Mouse (Mus musculus) embryonic facial prominence, embryonic 15.5 days (tissue): ENCODE data around the gene Zfp618. TPM values are rescaled to one million over a fixed set of nuclear protein-coding genes. Genes with fewer than 3 reads are reported as not detected.

Experiments used
- ATAC-seq: fragments of 200-750 bp; cut with Nextera tagmentation; 2 replicates; pipeline ENCODE4 v1.8.0; 2017; ENCODE audit warnings: low read depth, moderate TSS enrichment; ENCODE audit not compliant: insufficient number of reproducible peaks, low FRiP score, low TSS enrichment
- H3K27ac ChIP-seq: fragments of 300-500 bp; sonication (generic); replicated peaks from 2 replicates; pipeline ENCODE4 v1.5.1; 2015; ENCODE audit warnings: mild to moderate bottlenecking, inconsistent platforms
- H3K27me3 ChIP-seq: fragments of 300-500 bp; sonication (generic); 2 replicates; pipeline ENCODE4 v1.6.1; 2015; ENCODE audit warnings: inconsistent platforms
- H3K36me3 ChIP-seq: fragments of 300-500 bp; sonication (generic); 2 replicates; pipeline ENCODE4 v1.6.1; 2015; ENCODE audit warnings: mild to moderate bottlenecking, inconsistent platforms
- H3K4me1 ChIP-seq: fragments of 300-500 bp; sonication (generic); 2 replicates; pipeline ENCODE4 v1.6.1; 2015; ENCODE audit warnings: inconsistent platforms
- H3K4me2 ChIP-seq: fragments of 300-500 bp; sonication (generic); replicated peaks from 2 replicates; pipeline ENCODE4 v1.6.1; 2015; ENCODE audit warnings: mild to moderate bottlenecking, inconsistent platforms
- H3K4me3 ChIP-seq: fragments of 300-500 bp; sonication (generic); replicated peaks from 2 replicates; pipeline ENCODE4 v1.5.1; 2015; ENCODE audit warnings: mild to moderate bottlenecking, inconsistent platforms
- H3K9ac ChIP-seq: fragments of 300-500 bp; sonication (generic); 2 replicates; pipeline ENCODE4 v1.6.1; 2015; ENCODE audit warnings: inconsistent platforms
- H3K9me3 ChIP-seq: fragments of 300-500 bp; sonication (generic); replicated peaks from 2 replicates; pipeline ENCODE4 v1.6.1; 2016; ENCODE audit warnings: inconsistent platforms
- WGBS: fragments of 180-500 bp; shearing (Covaris S2); methylation state at CpG from one replicate; pipeline ENCODE4 v1.1.7; 2015; 5-methylcytosine and 5-hydroxymethylcytosine counted together
- polyA plus RNA-seq: library from polyadenylated mRNA; unstranded; fragments of >200 nt; fragmentation: Nextera tagmentation; extraction: Ambion mirVana; gene quantifications from 2 replicates; pipeline ENCODE4 v1.2.1, GENCODE M21; 2015

The Zfp618 gene
- polyA plus RNA-seq, 1 experiment from 2014 or later = 22.7 TPM

DNA sequence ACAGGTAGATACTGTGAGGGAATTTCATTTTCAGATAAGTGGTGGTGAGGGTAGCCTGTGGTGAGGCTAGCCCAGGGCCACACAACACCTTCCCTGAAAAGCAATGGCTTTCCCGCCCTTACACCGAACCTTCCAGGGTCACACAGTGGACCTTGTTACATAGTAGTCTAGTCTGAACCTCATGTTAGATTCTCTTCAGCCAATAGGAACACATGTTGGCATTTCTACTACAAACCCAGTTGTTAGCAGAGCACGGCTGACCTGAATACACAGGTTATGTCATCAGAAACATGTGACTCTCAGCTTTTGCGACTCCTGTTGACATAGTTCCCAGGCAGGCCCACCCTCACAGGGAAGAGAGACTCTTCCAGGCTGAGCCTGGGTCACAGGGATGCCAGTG, 33.9 kb downstream of the Zfp618 start:
- H3K9me3 ChIP-seq = no peaks in the 10 kb centered on the region
- H3K27ac ChIP-seq = peak overlapping the region; percentile 87
- WGBS = 77% methylated on average over 4 of the region's 4 CpGs
- ATAC-seq = no peak
- no peak overlapping the region for H3K9ac ChIP-seq
- no peak overlapping the region for H3K4me3 ChIP-seq
- H3K36me3 ChIP-seq = 0 out of 2 replicates have a peak, but pooled peaks cover 6% of the 10 kb centered on the region
- peak overlapping the region; percentile 2; the same call in 1 of the 2 replicates for H3K4me2 ChIP-seq
- H3K27me3 ChIP-seq = no peaks in the 10 kb centered on the region
- H3K4me1 ChIP-seq = peaks cover 38% of the 10 kb centered on the region

DNA sequence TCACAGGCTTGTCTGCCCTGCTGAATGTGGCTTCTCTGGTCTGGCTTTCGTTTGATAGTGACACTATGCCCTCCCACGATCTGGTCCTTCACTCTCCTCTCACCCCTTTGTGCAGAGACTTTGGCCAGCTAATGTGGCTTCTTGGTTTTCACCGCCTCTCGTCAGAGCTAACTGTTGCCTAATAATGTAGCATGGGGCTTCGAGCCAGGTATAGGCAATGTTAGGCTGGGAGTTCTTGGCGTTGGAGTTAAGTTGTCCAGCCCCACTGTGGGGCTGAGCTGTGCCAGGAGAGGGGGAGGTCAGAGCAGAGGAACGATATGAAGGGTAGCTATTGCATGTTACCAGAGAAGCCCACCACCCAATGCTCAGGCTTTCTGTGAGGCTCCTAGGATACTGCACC, 34.5 kb downstream of the Zfp618 start:
- H3K27ac ChIP-seq = 0 out of 2 replicates have a peak overlapping the region, but pooled peaks have one; percentile 87
- H3K9me3 ChIP-seq = no peaks in the 10 kb centered on the region
- H3K4me2 ChIP-seq = no peak overlapping the region
- no peaks in the 10 kb centered on the region for H3K27me3 ChIP-seq
- no peak for ATAC-seq
- WGBS = 77% methylated on average over 7 of the region's 7 CpGs
- H3K4me3 ChIP-seq = no peak overlapping the region
- H3K9ac ChIP-seq = no peak overlapping the region
- peaks cover 39% of the 10 kb centered on the region for H3K4me1 ChIP-seq
- 0 out of 2 replicates have a peak, but pooled peaks cover 4% of the 10 kb centered on the region for H3K36me3 ChIP-seq

DNA sequence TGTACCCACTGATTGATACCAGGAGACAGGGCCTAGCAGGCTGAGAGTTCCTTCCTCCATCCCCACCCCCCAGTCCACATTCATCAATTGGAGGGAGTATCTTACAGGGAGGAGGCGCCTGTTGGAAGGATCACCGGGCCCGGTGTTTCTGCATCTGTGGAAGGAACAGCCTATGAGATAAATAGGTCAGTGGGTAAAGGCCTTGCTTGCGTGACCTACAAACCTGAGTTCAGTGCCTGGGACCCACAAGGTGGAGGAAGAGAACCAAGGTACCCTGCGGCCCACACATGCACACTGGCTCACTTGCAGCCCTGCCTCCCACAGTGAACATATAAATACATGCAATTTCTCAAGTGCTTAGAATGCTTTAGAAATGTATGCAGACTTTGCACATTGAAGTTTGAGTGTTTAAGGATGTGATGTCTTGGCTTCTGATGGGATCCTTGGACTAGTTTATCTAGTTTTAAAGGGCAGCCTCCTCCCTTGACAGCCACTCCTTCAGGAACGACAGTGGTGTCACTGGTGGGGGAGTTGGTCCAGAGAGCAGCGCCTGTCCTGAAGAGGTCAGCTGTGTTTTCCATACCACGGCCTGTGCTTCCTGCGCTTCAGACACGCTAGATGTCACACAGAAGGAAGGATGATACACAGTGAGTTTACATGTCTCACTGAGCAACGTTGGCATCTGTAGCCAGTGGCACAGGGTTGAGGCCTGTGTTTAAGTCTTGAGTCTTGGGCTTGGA, 35.1 kb downstream of the Zfp618 start:
- Histone ChIP-seq H3K4me1 (peaks cover 44% of the 10 kb centered on the region), H3K27me3 (no peaks in the 10 kb centered on the region), H3K36me3 (no peaks in the 10 kb centered on the region), H3K4me3 (no peak overlapping the region), H3K9ac (no peak overlapping the region), H3K27ac (0 out of 2 replicates have a peak overlapping the region, but pooled peaks have one; percentile 4), H3K4me2 (no peak overlapping the region), H3K9me3 (no peaks in the 10 kb centered on the region)
- WGBS = 79% methylated on average over 11 of the region's 11 CpGs
- no peak for ATAC-seq

DNA sequence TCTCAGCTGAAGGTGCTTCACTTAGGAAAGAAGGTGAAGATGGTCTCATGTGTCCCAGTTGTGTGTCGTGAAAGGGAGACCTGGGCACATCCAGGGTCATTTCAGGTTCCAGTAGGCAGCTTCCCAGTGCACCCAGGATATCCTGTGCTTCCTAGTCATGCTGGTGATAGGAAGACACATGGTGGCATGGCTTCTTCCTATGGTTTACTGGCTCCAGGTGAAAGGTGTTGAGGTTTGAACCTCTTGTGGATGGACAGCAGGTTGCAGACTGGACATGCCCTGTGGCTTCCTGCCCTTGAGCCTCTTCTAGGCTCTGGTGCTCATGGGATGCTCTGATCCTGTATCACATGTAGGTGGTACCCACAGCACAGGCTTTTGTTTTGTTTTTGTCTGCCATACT, 37.0 kb downstream of the Zfp618 start:
- Histone ChIP-seq H3K4me2 (no peak overlapping the region), H3K27ac (no peak overlapping the region), H3K9me3 (no peaks in the 10 kb centered on the region), H3K9ac (no peak overlapping the region), H3K4me3 (no peak overlapping the region), H3K36me3 (no peaks in the 10 kb centered on the region), H3K4me1 (peaks cover 55% of the 10 kb centered on the region), H3K27me3 (no peaks in the 10 kb centered on the region)
- no peak for ATAC-seq
- 95% methylated on average over 1 of the region's 1 CpGs for WGBS

DNA sequence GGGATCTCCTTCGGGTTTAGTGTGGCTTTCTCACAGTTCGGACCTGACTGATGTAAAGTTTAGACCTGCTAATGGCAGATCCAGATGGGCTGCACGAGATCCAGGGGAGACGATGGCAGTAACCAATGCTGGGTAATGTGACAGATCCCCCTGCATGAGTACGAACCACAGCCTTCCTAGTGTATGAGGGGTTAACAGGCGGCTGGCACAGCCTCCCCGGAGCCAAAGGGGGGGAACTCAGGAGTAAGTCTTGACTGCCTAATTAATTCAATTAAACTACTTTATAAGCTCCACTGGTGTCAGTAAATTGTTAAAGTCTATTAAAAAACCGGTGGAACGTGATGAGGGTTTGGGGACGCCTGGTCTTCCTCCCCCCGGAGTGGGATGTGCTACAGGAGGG, 39.1 kb downstream of the Zfp618 start:
- Histone ChIP-seq H3K9ac (no peak overlapping the region), H3K27me3 (no peaks in the 10 kb centered on the region), H3K9me3 (no peaks in the 10 kb centered on the region), H3K27ac (no peak overlapping the region), H3K4me1 (peaks cover 34% of the 10 kb centered on the region), H3K4me3 (no peak overlapping the region), H3K36me3 (no peaks in the 10 kb centered on the region), H3K4me2 (no peak overlapping the region)
- WGBS = 82% methylated on average over 11 of the region's 11 CpGs
- ATAC-seq = no peak

DNA sequence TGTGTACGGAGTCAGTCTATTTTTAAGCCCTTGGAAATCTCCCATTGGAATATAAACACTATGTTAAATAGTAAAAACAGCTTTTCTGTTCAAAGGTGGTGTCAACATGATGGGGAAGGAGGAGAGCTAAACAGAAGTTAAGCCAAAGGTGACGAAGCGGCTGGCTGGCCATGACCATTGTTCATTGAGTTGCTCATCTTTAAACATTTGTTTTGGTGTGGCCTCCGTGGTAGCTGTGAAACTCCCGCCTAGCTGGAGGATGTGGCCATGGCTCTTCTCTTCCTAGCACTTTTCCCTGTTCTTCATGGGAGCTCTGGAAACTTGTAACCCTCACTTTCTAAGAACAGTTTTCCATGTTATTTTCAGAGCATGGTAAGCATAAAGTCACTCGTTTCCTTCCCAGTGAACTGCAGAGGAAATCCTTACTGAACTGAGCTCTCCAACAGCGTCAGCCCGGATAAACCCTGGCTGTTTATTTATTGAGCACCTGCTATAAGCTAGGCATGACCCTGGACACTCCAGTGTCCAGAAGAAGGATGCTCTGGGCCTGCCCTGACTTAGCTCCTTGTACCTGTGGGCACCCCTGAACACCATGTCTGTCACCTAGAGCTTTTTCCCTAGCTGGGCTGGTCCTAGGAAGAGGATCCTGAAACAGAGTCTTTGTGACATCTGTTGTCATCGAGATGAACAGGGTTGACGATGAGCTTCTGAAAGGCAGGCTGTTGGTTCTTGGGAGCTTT, 40.2 kb downstream of the Zfp618 start:
- Histone ChIP-seq H3K9ac (no peak overlapping the region), H3K4me2 (no peak overlapping the region), H3K36me3 (no peaks in the 10 kb centered on the region), H3K27ac (no peak overlapping the region), H3K4me3 (no peak overlapping the region), H3K4me1 (peaks cover 25% of the 10 kb centered on the region), H3K27me3 (no peaks in the 10 kb centered on the region), H3K9me3 (no peaks in the 10 kb centered on the region)
- no peak for ATAC-seq
- 77% methylated on average over 10 of the region's 10 CpGs for WGBS

DNA sequence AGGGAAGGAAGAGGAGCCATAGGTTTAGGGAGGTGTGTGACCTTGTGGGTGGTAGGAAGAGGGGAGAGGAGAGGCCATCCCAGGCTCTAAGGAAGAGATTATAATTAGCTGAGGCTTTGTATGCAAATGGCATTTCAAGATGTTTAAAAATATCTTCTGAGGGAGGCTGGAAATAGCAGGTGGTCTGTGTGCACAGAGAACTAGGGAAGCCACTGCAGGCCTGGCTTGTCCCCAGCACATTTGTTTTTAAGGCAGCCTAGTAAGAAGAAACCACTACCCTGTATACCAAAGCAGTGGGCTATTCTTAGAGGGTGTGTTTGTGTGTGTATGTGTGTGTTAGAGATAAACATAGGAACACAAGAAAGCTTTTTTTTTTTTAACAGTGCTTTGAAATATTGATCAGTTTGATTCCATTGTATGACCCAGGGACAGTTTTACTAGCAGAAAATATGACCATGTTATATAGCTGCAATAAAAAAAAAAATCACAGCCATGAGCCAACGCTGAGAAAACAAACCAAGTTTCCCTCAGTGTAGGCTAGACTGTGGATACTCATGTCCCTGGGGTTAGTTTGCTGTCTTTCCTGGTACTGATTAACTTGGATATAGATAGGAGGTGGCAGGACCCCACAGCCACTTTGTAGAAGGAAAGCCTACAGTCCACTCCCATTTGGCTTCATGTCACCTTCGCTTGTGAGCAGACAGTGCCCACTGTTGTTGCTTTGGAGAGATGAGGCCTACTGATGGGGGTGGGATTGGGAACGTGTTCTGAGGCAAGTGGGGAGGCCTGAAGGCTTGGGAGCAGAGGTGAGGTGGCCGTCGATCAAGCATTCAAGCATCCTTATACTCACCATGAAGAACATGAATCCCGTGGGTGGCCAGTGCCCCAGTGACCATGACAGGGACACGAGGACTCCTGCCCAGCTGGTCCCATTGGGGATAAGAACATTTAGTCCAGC, 41.1 kb downstream of the Zfp618 start:
- Histone ChIP-seq H3K27ac (no peak overlapping the region), H3K36me3 (no peaks in the 10 kb centered on the region), H3K4me3 (no peak overlapping the region), H3K9me3 (no peaks in the 10 kb centered on the region), H3K4me1 (peaks cover 22% of the 10 kb centered on the region), H3K27me3 (no peaks in the 10 kb centered on the region), H3K4me2 (no peak overlapping the region), H3K9ac (no peak overlapping the region)
- 83% methylated on average over 7 of the region's 7 CpGs for WGBS
- ATAC-seq = no peak

DNA sequence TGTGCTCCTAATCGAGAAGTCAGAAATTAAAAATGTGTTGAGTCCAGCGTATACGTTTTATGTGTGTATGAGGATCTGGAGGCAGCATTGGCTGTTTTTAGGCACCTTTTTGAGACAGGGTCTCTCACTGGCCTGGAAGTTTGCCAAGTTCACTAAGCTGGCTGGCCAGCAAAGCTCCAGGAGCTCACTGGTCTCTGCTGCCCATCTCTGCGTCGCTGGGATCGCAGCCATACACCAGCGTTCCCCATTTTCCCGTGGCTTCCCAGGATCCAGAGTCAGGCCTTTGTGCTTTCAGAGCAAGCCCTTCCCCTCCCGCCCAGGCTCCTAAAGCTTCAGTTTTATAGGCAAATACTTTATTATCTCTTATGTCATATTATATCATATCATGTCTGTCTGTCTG, 42.8 kb downstream of the Zfp618 start:
- no peak overlapping the region for H3K4me3 ChIP-seq
- no peaks in the 10 kb centered on the region for H3K36me3 ChIP-seq
- H3K27ac ChIP-seq = no peak overlapping the region
- H3K4me1 ChIP-seq = peaks cover 22% of the 10 kb centered on the region
- no peak for ATAC-seq
- H3K9me3 ChIP-seq = no peaks in the 10 kb centered on the region
- WGBS = 83% methylated on average over 9 of the region's 9 CpGs
- H3K9ac ChIP-seq = no peak overlapping the region
- H3K27me3 ChIP-seq = no peaks in the 10 kb centered on the region
- H3K4me2 ChIP-seq = no peak overlapping the region

DNA sequence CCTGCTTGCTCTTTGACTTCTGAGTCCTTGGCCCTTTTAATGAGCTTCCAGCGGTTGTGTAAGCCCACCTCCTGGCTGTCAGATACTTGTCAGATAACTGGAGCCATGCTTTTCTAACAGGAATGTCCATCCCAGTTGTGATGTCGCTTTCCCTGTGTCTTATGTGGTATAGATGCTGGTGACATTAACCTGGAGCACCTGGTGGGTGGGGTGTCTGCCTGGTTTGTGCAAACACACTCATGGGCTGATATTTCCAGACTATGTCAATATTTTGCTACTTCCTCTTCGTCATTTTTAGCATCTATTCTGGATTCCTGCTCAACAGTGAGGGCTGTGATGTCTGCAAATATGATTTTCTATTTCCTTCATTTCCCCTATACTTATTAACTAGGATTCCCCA, 43.4 kb downstream of the Zfp618 start:
- Histone ChIP-seq H3K9ac (no peak overlapping the region), H3K27ac (no peak overlapping the region), H3K27me3 (no peaks in the 10 kb centered on the region), H3K4me3 (no peak overlapping the region), H3K36me3 (no peaks in the 10 kb centered on the region), H3K4me1 (peaks cover 22% of the 10 kb centered on the region), H3K4me2 (no peak overlapping the region), H3K9me3 (no peaks in the 10 kb centered on the region)
- 79% methylated on average over 3 of the region's 3 CpGs for WGBS
- no peak for ATAC-seq

DNA sequence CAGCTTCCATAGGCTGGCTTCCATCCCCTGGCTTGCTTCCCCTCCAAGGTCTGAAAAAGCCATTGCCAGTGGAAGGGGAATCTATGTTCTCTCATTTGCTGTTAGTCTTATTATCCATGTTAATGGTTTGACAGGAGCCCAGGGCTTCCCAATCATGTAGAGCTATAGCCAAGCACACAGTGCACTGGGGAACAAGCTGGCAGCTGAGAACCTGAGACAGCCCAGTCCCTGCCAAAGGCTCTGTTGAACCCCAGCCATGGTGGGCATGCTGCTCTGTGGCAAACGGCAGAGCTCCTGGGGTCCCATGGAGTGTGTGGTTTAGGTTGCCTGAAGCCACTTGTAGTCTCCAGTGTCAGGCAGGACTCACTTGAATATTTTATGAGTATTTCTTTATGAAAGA, 44.4 kb downstream of the Zfp618 start:
- Histone ChIP-seq H3K27me3 (no peaks in the 10 kb centered on the region), H3K4me2 (no peak overlapping the region)
- ATAC-seq = 0 out of 2 replicates have a peak, but pooled peaks have one; percentile 20

DNA sequence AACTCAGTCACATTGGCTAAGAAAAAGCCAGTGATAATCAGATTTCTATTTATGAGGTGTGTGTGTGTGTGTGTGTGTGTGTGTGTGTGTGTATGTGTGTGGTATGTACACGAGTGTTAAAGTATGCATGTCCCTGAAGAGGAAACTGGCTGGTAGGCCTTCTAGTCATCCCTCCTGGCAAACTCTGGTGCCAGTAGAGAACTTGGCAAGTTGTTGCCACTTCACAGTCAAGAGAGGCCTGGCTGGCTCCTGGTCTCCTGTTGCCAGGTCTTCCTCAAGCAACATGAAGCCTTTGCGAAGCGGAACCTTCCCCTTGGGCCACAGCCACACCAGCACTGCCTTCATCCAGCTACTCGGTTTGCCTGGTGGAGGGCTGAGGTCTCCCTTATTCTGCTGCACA, 44.9 kb downstream of the Zfp618 start:
- Histone ChIP-seq H3K27me3 (no peaks in the 10 kb centered on the region), H3K4me2 (no peak overlapping the region), H3K9ac (no peak overlapping the region), H3K27ac (no peak overlapping the region), H3K4me1 (peaks cover 18% of the 10 kb centered on the region), H3K4me3 (no peak overlapping the region), H3K9me3 (no peaks in the 10 kb centered on the region), H3K36me3 (no peaks in the 10 kb centered on the region)
- no peak for ATAC-seq
- 70% methylated on average over 4 of the region's 4 CpGs for WGBS

More for the DNA sequence above, 44.4 kb downstream of the Zfp618 start:
- H3K36me3 ChIP-seq = no peaks in the 10 kb centered on the region
- H3K27ac ChIP-seq = no peak overlapping the region
- no peaks in the 10 kb centered on the region for H3K9me3 ChIP-seq
- no peak overlapping the region for H3K9ac ChIP-seq
- H3K4me1 ChIP-seq = peaks cover 22% of the 10 kb centered on the region
- WGBS = 52% methylated on average over 1 of the region's 1 CpGs
- H3K4me3 ChIP-seq = no peak overlapping the region
